Mouse (Mus musculus) heart, embryonic 11.5 days (tissue): ENCODE results near the gene Bnip1. TPM values are rescaled to one million over a fixed set of nuclear protein-coding genes. Genes with fewer than 3 reads are reported as not detected.

Experiments
- ATAC-seq: fragments of 200-750 bp; cut with Nextera tagmentation; replicated peaks from 2 replicates; pipeline ENCODE4 v1.8.0; 2017; ENCODE audit warnings: moderate library complexity; ENCODE audit not compliant: insufficient number of reproducible peaks, low FRiP score, low TSS enrichment
- H3K27ac ChIP-seq: fragments of 300-500 bp; sonication (generic); 2 replicates; pipeline ENCODE4 v1.5.1; 2014; ENCODE audit warnings: mild to moderate bottlenecking, low read depth, low read length
- H3K27me3 ChIP-seq: fragments of 300-500 bp; sonication (generic); 2 replicates; pipeline ENCODE4 v1.6.1; 2014; ENCODE audit warnings: mild to moderate bottlenecking, low read length, mixed read lengths; ENCODE audit not compliant: control insufficient read depth, insufficient read depth
- H3K36me3 ChIP-seq: fragments of 300-500 bp; sonication (generic); 2 replicates; pipeline ENCODE4 v1.6.1; 2014; ENCODE audit warnings: mild to moderate bottlenecking, low read length, moderate library complexity, mixed read lengths; ENCODE audit not compliant: control insufficient read depth, insufficient read depth
- H3K4me1 ChIP-seq: fragments of 300-500 bp; sonication (generic); 2 replicates; pipeline ENCODE4 v1.6.1; 2014; ENCODE audit warnings: low read length; ENCODE audit not compliant: control insufficient read depth, insufficient read depth
- H3K4me2 ChIP-seq: fragments of 300-500 bp; sonication (generic); 2 replicates; pipeline ENCODE4 v1.6.1; 2014; ENCODE audit warnings: mild to moderate bottlenecking, moderate library complexity
- H3K4me3 ChIP-seq: fragments of 300-500 bp; sonication (generic); 2 replicates; pipeline ENCODE4 v1.5.1; 2014; ENCODE audit warnings: low read depth, low read length
- H3K9ac ChIP-seq: fragments of 300-500 bp; sonication (generic); 2 replicates; pipeline ENCODE4 v1.6.1; 2014; ENCODE audit warnings: mild to moderate bottlenecking, low read depth, low read length, moderate library complexity
- H3K9me3 ChIP-seq: fragments of 300-500 bp; sonication (generic); replicated peaks from 2 replicates; pipeline ENCODE4 v1.6.1; 2016; ENCODE audit warnings: low read length; ENCODE audit not compliant: control insufficient read depth
- WGBS: fragments of 180-500 bp; shearing (Covaris S2); extraction: QIAGEN DNeasy Blood & Tissue Kit; methylation state at CpG from one replicate; pipeline ENCODE4 v1.1.7; 2014; ENCODE audit not compliant: insufficient replicate concordance; 5-methylcytosine and 5-hydroxymethylcytosine counted together
- polyA plus RNA-seq: library from polyadenylated mRNA; unstranded; fragments of >200 nt; fragmentation: Nextera tagmentation; extraction: Ambion mirVana; gene quantifications from 2 replicates; pipeline ENCODE4 v1.2.1, GENCODE M21; 2014

Bnip1 gene
- polyA plus RNA-seq, 1 experiment from 2014 or later = 58.5 TPM

DNA sequence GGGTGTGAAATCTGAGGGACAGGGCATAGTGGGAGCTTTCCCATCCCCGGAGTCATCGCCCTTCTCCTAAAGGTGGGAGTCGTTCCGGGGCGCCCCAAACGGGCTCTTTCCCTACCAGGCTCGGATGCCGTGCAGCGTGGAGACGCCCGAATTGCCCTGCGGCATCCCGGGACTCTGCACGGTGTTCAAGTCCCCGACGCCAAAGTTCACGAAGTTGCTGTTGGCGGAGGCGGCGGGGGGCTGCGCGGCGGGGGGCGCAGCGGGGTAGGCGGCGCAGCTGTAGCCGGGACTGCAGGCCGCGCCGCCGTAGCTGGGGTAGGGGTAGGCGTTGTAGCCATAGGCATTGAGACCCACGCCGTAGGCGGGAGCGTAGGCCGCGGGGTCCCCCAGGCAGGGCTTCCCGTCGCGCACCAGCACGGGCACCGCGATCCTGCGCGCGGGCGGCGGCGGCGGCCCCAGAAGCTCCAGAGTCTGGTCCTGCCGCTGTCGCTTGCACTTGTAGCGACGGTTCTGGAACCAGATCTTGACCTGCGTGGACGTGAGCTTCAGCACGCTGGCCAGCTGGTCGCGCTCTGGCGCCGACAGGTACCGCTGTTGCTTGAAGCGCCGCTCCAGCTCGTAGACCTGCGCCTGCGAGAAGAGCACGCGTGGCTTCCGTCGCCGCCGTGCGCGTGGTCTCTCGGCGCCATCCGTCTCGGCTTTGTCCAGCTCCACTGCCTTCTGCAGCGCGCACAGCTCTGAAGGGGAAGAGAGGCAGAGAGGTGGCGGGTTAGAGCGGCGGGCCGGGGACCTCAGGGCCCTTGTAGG lies 58.2 kb downstream of the Bnip1 start:
- no peak for ATAC-seq
- Histone ChIP-seq H3K9ac (peak overlapping the region; percentile 99), H3K36me3 (peaks cover 3% of the 10 kb centered on the region; the same call in 1 of the 2 replicates), H3K4me1 (peaks cover 3% of the 10 kb centered on the region; the same call in 1 of the 2 replicates), H3K4me3 (peak overlapping the region; percentile 77), H3K27me3 (peaks cover 61% of the 10 kb centered on the region), H3K4me2 (peak overlapping the region; percentile 64), H3K9me3 (no peaks in the 10 kb centered on the region), H3K27ac (peak overlapping the region; percentile 95)
- 1% methylated on average over 87 of the region's 87 CpGs for WGBS

DNA sequence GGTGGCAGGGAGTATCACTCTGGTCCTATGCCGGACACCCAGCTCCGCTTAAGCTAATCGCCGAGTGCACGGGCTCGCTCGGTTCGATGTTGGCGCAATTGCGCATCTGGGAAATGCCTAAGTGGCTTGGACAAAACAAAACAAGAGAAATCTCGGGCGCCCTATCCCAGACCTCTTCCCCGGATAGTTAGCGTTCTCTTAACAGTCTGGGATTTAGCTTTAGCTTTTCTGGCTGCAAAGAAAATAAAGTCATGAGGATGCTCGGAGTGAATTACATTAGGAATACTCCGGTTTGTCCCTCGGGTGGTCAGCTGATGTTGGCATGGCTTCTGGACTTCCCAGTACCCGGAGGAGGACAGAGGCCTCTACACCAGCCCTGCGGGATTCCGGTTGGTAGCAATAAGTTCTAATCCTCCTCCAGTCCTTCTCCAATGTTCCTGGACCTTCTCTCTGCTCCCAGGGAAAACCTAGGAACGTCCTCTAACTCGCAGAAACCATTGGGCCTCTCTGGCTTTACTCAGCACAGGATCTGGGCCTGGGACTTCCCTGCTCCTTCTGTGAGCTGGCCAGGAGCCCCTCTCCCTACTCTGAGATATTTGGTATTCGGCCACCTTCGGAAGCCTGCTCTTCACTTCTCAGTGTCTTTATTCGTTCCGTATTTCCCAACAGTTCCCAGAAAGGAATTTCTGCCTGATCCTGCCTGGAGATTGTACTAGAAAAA lies 59.0 kb downstream of the Bnip1 start:
- Histone ChIP-seq H3K4me1 (peaks cover 3% of the 10 kb centered on the region; the same call in 1 of the 2 replicates), H3K4me2 (peak overlapping the region; percentile 64), H3K9ac (peak overlapping the region; percentile 99), H3K4me3 (peak overlapping the region; percentile 77), H3K9me3 (no peaks in the 10 kb centered on the region), H3K27me3 (peaks cover 65% of the 10 kb centered on the region), H3K36me3 (peaks cover 3% of the 10 kb centered on the region; the same call in 1 of the 2 replicates), H3K27ac (peak overlapping the region; percentile 95)
- no peak for ATAC-seq
- WGBS = 3% methylated on average over 26 of the region's 26 CpGs

- Histone ChIP-seq H3K4me3 (peak overlapping the region; percentile 77), H3K4me1 (peaks cover 3% of the 10 kb centered on the region; the same call in 1 of the 2 replicates), H3K36me3 (no peaks in the 10 kb centered on the region; the same call in 1 of the 2 replicates)
Observed at GRCm38 (mm10) chr17:26840439-26840780, 59.5 kb downstream of the Bnip1 start.

GRCm38 (mm10) chr17:26840922-26841731 lies 60.3 kb downstream of the Bnip1 start:
- Histone ChIP-seq H3K27ac (peak overlapping the region; percentile 95), H3K9ac (peak overlapping the region; percentile 99), H3K36me3 (no peaks in the 10 kb centered on the region), H3K4me2 (peak overlapping the region; percentile 64), H3K9me3 (no peaks in the 10 kb centered on the region), H3K4me1 (peaks cover 3% of the 10 kb centered on the region; the same call in 1 of the 2 replicates), H3K4me3 (peak overlapping the region; percentile 77), H3K27me3 (peaks cover 69% of the 10 kb centered on the region)
- under 1% methylated on average over 48 of the region's 48 CpGs for WGBS
- ATAC-seq = peak; percentile 87

More at GRCm38 (mm10) chr17:26840439-26840780, 59.5 kb downstream of the Bnip1 start:
- peak overlapping the region; percentile 95 for H3K27ac ChIP-seq
- no peak for ATAC-seq
- peak overlapping the region; percentile 99 for H3K9ac ChIP-seq
- peak overlapping the region; percentile 64 for H3K4me2 ChIP-seq
- H3K27me3 ChIP-seq = peaks cover 63% of the 10 kb centered on the region
- 3% methylated on average over 9 of the region's 9 CpGs for WGBS
- no peaks in the 10 kb centered on the region for H3K9me3 ChIP-seq

DNA sequence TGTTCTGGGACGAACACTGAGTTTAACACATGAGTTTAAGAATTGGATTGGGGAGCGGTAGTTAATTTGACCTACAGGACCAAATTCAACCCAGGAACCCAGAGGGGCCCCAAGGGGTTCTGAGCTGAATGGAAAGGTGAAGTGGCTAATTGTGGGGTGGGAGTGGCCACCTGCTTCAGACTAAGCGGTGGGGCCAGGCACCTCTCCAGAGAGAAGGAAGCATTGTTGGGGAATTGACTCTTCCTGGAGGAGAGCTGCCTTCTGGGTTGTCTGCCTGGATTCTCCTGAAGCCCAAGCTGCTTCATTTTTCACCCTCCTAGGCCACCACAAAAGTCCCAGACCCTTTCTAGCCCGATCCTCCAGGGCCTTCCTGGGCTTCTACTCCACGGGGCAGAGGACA lies 61.1 kb downstream of the Bnip1 start:
- Histone ChIP-seq H3K9ac (peak overlapping the region; percentile 77), H3K27me3 (peaks cover 69% of the 10 kb centered on the region), H3K4me2 (peak overlapping the region; percentile 64), H3K4me1 (peaks cover 3% of the 10 kb centered on the region; the same call in 1 of the 2 replicates), H3K9me3 (no peaks in the 10 kb centered on the region), H3K36me3 (no peaks in the 10 kb centered on the region), H3K4me3 (peak overlapping the region; percentile 77), H3K27ac (peak overlapping the region; percentile 95)
- ATAC-seq = no peak
- 4% methylated on average over 5 of the region's 5 CpGs for WGBS

Other genes starting within 250 kb of the Bnip1 start
- gene Ergic1, start 219.6 kb upstream of the Bnip1 start, polyA plus RNA-seq = 147 TPM in 2 replicates
- gene Dusp1, start 218.9 kb upstream of the Bnip1 start, polyA plus RNA-seq = 30.0 and 33.9 TPM in 2 replicates
- gene Atp6v0e, start 117.8 kb upstream of the Bnip1 start, polyA plus RNA-seq = 189 and 204 TPM in 2 replicates
- gene Crebrf, start 65.4 kb upstream of the Bnip1 start, polyA plus RNA-seq = 3.8 and 4.6 TPM in 2 replicates
- gene Nkx2-5, start 63.9 kb downstream of the Bnip1 start, polyA plus RNA-seq = 157 and 159 TPM in 2 replicates
- 6.3 and 6.9 TPM in 2 replicates for gene Kifc5b, start 136.0 kb downstream of the Bnip1 start, polyA plus RNA-seq
- gene Phf1, start 152.0 kb downstream of the Bnip1 start, polyA plus RNA-seq = 5.7 and 5.9 TPM in 2 replicates
- gene Cuta, start 158.5 kb downstream of the Bnip1 start, polyA plus RNA-seq = 134 and 145 TPM in 2 replicates
- gene Syngap1, start 160.2 kb downstream of the Bnip1 start, polyA plus RNA-seq = 2.9 and 3.7 TPM in 2 replicates
- 6.8 and 7.9 TPM in 2 replicates for gene Zbtb9, start 192.1 kb downstream of the Bnip1 start, polyA plus RNA-seq
- gene Bak1, start 247.9 kb downstream of the Bnip1 start, polyA plus RNA-seq = 11.0 and 11.4 TPM in 2 replicates